Mouse (Mus musculus): Measurements from ENCODE around the gene Tldc1.

Gene Tldc1

DNA sequence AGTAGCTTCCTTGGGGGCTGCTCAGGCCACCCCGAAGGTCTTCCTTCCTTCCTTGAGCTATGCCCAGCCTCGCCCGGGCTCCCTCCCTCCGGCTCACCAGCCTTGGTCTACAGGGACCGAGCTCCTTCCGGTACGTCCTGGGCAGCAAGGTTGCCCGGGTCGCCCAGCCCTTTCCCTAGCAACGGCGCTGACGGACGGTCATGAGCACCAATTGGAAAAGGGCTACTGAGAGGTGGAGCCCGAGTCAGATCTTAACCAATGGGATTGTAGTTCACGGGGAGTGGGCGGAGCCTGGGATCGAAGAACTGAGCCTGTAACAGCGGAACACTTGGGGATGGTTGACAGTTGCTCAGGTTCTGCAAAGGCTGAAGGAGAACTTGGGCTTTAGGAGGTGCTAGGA is at the start of gene Tldc1:
Gene Tldc1 (minus strand): TSS at position 154 of the 400 bp plus-strand sequence.
- DNase-seq (ENCODE audit: low spot score in 2 of 2): peak; percentile 100

DNA sequence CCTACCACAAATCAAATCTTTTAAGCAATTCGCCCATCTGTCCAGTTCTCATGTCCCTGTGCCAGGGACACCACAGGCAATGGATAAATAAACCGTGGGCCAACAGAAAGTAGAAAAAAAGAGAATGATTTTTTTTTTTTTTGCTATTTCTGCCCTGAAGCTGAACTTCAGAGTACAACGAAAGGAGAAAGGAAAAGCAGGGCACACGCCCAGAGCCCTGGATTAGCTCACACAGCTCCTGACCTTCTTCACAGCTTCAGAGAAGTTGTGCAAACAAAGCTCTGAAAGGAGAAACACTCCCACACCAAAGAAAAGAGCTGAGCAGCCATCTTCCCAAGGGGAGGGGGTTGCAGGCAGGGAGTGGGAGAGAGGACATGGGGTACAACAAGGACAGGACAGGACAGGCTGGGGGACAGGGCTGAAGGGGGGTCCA is 49.5 kb upstream of the Tldc1 start:
- DNase-seq (ENCODE audit: low spot score in 2 of 2): no peak

DNA sequence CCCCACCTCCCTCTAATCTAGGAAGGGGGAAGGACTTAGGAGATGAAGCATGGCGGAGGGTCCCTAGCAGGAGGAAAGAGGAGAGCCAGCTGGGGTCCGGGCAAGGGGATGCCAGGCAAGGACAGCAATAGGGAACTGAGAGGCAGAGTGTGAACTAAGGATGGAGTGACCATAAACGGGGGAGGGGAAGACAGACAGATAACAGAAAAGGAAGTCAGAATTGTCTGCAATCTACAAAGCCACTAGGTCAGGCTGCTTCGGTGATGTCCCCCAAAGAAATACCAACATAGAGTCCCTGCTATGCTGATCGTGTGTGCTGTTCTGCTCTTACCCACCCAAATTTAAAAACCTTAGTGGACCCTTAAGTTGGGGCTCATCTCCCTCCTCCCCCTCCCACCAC is 48.8 kb upstream of the Tldc1 start:
- DNase-seq (ENCODE audit: low spot score in 2 of 2): no peak

DNA sequence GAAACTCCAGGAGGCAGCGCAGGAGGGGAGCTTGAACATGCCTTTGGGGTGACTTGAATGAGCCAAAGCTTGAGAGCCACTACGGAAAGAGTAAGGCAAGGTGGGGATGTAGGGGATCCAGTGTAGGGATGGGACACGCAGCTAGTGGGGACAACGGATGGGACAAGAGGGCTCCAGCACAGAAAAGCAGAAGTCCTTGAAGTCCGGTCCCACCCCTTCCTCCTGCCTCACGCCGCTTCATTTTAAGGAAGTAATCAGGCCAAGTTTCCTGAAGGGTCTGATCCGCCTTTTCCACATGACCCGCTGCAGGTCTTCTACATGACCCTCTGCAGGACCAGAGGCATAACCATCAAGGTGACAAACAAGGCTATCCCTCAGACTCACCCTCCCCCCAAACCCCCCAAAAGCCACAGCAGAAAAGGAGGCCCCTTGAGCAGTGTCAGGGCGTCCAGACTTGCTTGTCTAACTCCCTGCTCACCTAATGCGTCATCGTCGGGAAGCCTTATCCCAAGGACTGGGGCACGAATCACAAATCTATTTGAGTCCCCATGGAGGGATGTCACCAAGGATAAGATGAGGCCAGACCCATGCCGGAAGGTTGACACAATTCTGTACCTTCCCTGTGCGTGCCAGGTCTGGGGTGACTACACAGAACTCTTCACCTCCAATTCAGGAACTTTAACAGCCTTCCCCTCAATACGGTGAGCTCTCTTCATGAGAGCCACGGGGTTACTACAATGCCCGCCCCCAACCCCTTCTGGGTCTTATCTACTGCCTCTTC is 47.9 kb upstream of the Tldc1 start:
- no peak for DNase-seq (ENCODE audit: low spot score in 2 of 2)

DNA sequence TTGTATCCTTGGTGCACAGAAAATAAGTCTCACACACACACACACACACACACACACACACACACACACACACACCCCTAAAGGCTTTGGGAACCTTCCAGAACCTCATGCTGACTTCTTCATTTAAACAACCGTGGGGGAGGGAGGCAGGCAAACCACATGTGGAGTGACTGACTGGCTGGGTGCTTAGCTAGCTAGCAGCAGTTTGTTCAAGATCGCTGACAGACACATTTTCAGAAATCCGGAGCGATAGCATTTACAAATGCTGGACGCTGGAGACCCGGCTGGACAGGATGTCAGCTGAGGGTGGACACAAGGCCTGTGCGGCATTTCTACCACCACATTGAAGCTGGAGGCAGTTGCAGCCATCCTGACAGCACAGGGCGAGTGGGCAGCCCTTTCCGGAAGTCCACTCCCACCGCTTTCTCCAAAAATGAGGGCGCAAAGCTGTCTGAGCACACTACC is 46.6 kb upstream of the Tldc1 start:
- DNase-seq (ENCODE audit: low spot score in 2 of 2): peak in 1 of 2 experiments; percentile 65

DNA sequence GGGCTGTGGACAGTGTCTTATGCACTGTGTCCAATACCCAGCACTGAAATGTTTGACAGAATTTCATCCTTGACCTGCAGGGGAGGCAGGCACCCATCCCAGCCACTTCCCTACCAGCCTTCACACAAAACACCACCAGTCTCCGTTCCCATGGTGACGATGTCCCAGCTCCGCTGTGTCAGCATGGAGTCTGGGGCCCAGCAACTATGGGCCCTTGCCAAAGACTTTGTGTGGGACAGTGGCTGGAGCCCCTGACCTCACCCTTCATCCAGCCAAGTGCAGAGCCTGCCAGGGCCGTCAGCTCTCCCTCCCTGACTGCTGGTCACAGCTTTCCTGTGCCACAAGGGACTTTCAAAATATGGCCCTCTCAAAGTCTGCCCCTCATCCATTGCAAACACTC is 45.9 kb upstream of the Tldc1 start:
- DNase-seq (ENCODE audit: low spot score in 2 of 2): no peak

DNA sequence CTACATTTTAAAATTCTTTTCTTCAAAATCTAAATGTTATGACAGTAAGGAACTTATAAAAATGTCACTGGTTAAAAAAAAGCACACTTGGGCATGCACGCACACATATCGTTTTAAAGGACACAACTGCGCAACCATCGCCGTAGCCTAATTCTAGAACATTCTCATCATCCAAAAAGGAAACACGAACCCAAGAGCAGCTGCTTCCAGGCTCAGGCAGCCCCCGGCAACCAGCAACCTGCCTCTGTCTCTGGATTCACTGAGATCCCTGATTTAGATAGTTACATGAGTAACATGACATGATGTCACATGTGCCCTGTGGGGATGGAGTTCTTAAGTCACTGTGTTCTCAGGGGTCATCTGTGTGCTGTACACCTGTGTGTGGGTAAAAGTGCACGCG is 45.1 kb upstream of the Tldc1 start:
- DNase-seq (ENCODE audit: low spot score in 2 of 2): no peak

DNA sequence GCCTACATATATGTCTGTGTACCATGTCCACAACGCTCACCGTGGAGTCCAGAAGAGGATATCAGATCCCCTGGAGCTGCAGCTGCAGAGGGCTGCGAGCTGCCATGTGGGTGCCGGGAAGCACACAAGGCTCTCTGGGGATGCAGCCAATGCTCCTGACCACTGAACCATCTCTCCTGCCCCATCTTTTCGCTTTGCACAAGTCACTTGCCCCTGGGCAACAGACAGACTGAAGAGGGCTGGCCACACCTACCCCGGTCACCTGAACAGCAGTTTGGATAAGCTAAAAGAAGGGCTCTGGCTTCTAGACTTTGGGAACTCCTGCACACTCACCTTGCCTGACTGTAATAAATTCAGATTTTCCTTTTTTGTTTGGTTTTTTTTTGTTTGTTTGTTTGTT is 43.5 kb upstream of the Tldc1 start:
- no peak for DNase-seq (ENCODE audit: low spot score in 2 of 2)

DNA sequence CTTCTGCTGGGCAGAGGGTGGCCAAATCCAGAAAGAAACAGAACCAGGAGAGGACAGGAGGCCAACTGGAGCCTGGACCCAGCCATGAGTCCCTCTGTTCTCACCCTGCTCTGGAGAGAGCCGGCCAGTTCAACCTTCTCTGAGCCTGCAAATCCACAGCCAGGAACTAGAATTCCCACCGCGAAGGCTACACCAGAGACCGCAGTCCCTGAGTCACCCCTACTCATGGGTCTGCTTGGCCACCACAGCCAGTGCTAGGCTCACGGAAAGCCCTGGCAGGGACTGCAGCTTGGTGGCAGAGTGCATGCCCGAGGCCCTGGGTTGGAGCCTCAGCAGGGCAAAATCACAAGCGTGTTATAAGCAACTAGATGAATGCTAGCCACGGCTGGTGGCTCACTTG is 41.8 kb upstream of the Tldc1 start:
- DNase-seq (ENCODE audit: low spot score in 2 of 2): no peak

DNA sequence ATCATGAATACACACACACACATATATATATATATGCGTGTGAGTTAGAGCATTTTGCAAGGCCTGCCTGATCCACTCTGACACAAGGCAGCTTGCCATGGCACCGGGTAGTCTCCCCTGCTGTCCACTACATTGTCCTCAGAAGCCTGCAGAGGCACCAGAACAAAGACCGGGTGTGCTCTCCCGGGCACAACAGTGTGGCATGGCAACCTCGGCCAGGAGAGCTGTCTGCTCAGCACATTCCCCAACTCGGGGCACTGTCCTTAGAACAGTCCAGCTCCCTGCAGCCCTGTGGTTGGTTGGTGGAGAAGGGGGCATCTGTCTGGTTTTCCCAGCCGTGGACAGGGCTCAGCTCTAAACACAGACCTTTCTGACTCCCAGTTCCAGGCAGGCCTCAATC is 41.1 kb upstream of the Tldc1 start:
- DNase-seq (ENCODE audit: low spot score in 2 of 2): no peak

DNA sequence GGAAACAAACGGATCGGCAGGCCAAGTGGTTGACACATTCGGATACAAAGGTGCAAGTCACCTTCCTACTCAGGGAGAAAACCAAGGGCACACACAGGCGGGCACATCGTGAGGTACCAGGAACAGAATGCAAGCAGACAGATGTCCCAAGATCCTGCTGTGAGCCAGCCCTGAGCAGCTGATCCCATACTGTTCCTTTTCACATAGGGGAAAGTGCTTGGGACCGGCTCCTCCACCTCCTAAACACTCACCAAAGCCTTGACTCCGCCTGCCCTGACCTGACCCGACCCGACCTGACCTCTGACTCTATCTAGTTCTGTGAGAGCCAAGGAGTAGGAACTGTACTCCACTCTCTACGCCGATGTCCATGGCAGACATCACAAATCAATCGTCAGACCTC is 39.2 kb upstream of the Tldc1 start:
- no peak for DNase-seq (ENCODE audit: low spot score in 2 of 2)

DNA sequence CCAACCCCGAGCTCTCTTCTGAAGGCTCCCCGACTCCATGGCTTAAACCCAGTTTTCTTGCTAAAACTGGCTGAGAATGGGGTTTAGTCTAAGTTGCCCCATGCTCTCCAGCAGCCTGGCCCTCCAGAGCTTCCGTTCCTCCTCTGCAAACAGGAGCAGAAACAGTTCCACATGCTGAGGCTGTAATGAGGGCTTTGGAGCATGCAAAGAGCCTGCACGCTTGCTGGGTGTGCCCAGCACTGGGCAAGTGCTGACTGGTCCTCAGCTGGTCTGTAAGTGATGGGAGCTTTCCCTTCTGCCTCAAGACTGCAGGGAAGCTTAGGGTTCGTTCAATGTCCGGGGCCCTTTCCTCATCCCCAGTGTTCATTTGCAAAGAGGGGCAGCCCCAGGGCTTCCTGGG is 38.0 kb upstream of the Tldc1 start:
- DNase-seq (ENCODE audit: low spot score in 2 of 2): no peak

DNA sequence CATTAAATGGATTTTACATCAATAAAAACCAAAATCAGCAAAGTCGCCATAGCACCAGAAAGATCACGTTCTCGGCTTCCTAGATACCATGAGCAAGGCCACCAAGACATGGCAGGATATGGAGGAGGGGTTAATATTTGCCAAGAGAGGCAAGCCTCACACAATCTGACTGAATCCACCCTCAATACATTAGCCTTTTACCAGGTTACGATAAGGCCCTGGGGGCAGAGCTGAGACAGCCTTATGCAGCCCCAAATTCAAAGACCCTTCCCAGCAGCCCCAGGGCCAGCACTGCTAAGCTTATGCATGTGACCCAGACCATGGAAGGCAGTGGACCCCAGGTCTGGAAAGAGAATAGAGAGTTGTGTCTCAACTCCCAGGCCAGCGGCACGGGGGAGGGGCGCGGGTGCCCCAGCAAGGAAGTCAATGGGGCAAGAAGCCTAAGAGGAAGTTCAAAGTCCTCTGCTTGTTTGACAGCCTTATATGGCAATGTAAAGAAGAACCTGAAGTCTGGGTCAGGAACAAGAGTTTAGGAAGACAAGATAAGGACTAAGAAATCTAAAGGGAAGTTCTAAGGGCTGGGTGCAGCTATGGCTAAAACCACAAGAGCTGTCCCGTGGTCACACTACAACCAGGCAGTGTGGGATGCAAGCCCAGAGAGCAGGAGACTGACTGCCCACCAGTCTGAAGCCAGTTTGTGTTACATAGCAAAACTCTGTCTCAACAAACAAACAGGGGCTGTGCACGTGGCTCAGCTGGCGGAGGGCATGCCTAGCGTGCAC is 34.6 kb upstream of the Tldc1 start:
- no peak for DNase-seq (ENCODE audit: low spot score in 2 of 2)

DNA sequence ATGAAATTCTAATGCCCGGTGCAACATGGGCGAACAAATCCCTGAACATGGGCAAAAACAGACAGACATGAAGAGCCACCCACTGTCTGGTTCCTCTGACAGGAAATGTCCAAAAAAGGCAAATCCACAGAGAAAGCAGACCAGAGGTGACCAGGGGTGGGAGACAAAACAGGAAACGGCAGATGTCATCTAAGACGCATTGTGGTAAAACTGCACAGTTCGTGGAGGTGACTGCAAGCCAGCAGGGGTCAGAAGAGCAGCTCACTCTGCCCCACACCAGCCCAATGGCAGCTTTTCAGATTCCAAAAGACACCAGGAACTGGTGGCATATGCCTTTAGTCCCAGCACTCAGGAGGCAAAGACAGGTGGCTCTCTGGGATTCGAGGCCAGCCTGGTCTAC is 33.7 kb upstream of the Tldc1 start:
- DNase-seq (ENCODE audit: low spot score in 2 of 2): no peak

DNA sequence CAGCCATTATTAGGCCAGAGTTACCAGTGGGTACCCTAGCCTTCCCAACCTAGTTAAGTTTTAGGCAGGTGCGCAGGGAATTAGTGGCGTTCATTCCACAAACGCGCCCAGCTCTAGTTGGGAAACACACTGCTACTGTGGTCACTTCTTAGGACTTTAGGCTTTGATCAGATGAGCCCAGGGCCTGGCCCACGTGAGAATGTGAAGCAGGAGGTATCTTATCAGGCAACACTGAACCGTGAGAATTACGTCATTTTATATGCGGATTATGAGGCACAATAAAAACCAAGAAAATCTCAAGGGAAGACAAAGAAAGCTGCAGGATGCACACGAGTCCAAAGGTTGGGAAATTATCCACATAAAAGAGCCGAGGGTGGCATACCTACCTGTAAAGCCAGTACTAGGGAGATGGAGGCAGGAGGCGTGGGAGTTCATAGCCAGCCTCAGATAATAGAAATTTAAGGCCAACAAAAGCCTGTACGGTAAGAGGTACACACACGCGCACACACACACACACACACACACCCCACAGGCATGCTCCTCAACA is 32.8 kb upstream of the Tldc1 start:
- no peak for DNase-seq (ENCODE audit: low spot score in 2 of 2)

DNA sequence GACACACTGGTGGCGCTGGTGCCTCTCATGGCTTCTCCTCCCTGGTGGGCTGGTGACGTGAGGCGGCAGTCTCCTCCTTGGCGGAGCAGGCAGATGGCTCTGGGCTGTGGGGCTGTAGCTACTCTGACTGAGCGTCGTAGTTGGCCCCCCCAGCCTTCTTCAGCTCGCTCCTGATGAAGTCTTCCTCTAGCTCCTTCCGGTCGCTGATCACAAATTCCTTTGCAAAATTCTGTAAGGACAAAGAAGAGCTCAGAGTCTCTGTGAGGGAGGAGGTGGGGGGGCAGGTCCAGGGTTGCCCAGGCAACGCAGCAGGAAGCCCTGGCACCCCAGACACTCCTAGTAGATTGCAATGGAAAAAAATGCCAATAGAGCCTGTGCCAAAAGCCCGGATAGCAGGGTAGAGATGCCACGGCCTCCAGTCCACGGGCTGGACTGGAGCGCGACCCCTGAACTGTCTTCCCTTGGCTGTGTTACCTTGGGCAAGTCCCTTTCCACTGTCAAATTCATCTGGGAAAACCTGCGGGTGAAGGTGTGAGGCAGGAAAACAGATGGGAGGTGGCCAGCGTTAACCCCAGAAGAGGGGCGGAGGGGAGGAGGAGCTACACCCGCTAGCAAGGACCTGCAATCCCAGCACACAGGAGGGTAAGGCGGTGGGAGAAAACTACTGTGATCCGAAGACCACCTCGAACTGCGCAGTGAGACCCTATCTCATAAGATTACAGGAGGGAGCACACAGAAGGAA is 32.1 kb upstream of the Tldc1 start:
- peak in 1 of 2 experiments; percentile 44 for DNase-seq (ENCODE audit: low spot score in 2 of 2)

DNA sequence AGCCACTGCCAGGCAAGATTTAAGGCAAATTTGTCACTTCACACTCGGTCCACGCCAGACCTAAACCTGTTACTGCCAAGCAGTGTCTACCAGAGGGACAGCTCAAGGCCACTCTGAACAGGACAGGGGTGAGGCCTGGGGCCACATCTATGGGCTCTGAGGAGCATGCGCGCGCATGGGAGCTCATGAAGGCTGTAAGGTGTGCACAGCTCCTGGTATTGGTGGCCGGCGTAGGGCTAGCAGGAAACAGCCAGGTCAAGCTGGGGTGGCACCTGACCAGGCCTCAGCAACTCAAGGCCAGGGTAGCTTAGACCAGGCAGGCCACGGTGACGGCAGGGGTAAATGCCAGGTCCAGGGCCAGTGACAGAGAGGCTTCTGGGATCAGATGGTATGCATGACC is 31.4 kb upstream of the Tldc1 start:
- no peak for DNase-seq (ENCODE audit: low spot score in 2 of 2)

DNA sequence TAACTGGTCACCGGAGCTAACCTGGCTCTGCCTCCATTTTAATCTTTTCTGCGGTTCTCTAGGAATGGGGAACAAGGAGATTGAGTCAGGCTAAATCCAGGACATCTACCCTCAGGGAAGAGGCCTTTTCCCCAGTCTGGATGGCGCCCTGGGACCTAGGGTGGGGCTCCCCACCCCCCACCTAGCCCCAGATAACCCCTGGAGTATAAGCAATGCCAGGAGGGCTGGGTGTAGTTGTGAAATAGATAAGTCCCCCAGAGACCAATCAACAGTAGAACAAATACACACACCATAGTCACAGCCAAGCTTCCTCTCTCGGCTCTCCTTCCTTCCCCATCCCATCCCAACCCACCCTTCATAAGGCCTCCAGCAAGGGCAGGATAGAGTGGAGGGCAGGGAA is 29.5 kb upstream of the Tldc1 start:
- DNase-seq (ENCODE audit: low spot score in 2 of 2): no peak

DNA sequence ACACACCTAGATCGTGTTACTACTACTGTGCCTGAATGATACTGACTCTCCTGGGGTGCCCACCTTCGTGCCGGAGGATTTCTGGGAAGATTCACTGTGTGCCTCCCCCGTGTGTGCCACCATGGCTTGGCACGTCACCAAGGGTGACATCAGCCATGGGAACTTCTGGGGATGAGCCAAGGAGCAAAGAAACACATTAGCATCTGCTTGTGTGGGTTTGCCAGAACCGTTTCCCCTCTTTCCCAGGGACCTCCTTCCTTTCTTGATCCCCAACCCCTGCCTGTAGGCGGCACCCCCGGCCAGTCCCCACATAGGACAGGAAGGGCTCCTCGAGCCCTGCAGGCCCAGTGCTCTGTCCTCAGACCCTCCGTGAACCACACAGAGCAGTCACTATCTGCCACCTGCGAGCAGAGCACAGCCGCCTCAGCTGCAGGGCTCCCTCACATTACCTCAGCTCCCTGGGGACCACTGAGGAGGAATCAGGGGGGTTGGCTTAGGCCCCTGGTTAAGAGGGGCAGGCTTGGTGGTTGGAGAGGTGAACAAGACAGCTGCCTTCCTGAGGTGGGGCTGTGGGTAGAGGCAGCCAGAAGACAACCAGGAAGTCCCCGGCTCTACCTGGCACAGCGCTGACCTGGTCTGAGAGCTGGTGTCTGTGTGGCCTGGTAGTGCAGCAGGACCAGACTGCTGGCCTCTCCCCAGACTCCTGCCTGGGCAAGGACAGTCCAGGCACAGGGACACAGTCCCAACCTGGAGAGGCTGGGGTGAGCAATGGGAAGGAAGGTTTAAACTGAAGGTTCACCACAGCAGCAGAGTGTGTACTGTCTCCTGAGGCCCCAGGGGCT is 28.4 kb upstream of the Tldc1 start:
- peak; percentile 73 to 78 for DNase-seq (ENCODE audit: low spot score in 2 of 2)

DNA sequence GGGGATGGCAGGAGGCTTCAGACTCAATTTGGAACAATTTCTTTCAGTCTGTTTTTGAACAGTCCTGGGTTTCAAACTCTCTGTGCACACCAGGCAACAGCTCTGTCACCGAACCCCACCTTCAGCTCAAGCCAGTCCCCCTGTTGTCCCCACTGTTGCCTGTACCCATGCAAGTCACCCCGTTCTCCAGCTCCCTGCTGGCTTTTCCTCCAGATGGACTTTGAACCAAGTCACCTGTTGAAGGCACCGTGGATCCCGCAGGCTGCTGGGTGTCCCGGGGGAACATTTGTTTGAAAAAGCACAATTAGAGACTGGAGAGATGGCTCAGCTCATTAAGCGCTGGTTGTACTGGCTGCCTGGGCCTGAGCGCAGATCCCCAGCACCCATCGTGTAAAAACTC is 27.1 kb upstream of the Tldc1 start:
- DNase-seq (ENCODE audit: low spot score in 2 of 2): no peak

DNA sequence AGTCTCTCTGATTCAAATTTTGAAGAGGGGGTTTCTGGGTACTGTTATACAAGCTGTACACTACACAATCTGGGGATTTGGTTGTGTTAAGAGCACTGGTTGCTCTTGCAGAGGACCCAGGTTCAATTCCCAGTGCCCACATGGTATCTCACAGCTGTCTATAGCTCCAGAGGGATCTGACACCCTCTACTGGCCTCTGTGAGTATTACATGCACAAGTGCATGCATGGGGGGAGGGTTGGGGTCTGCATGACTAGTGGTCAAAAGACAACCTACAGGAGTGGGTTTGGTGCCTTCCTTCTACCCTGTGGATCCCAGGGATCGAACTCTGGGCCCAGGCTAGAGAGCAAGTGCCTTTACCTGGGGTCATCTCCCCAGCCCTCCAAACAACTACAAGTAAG is 24.4 kb upstream of the Tldc1 start:
- DNase-seq (ENCODE audit: low spot score in 2 of 2): no peak

All from right cerebral cortex, adult 2 months (tissue).